Mouse (Mus musculus): ENCODE measurements around the gene Rbm42.

GRCm38 (mm10) chr7:30681897-30682296 lies 31.8 kb upstream of the Rbm42 start:
- no peak for TF ChIP-seq GATA1 (IDR thresholded peaks at IDR 0.05; ENCODE audit: low read length)
- no peak for TF ChIP-seq TAL1 (IDR thresholded peaks at IDR 0.05; ENCODE audit: low read length)
